Mouse (Mus musculus) heart, embryonic 13.5 days (tissue): ENCODE results near the gene Fam111a. TPM values are rescaled to one million over a fixed set of nuclear protein-coding genes. Genes with fewer than 3 reads are reported as not detected.

Source experiments
- ATAC-seq: fragments of 200-750 bp; cut with Nextera tagmentation; 2 replicates; pipeline ENCODE4 v1.8.0; 2017; ENCODE audit warnings: moderate TSS enrichment; ENCODE audit not compliant: insufficient number of reproducible peaks, low FRiP score, low TSS enrichment; ENCODE audit errors: extremely low read depth
- H3K27ac ChIP-seq: fragments of 300-500 bp; sonication (generic); replicated peaks from 2 replicates; pipeline ENCODE4 v1.5.1; 2015; ENCODE audit warnings: moderate library complexity, mild to moderate bottlenecking, inconsistent platforms
- H3K27me3 ChIP-seq: fragments of 300-500 bp; sonication (generic); replicated peaks from 2 replicates; pipeline ENCODE4 v1.6.1; 2015; ENCODE audit warnings: mild to moderate bottlenecking, inconsistent platforms
- H3K36me3 ChIP-seq: fragments of 300-500 bp; sonication (generic); 2 replicates; pipeline ENCODE4 v1.6.1; 2015; ENCODE audit warnings: mild to moderate bottlenecking, inconsistent platforms
- H3K4me1 ChIP-seq: fragments of 300-500 bp; sonication (generic); 2 replicates; pipeline ENCODE4 v1.6.1; 2015; ENCODE audit warnings: inconsistent platforms
- H3K4me2 ChIP-seq: fragments of 300-500 bp; sonication (generic); 2 replicates; pipeline ENCODE4 v1.6.1; 2015; ENCODE audit warnings: inconsistent platforms, mild to moderate bottlenecking, moderate library complexity
- H3K4me3 ChIP-seq: fragments of 300-500 bp; sonication (generic); 2 replicates; pipeline ENCODE4 v1.5.1; 2015; ENCODE audit warnings: moderate library complexity, mild to moderate bottlenecking, inconsistent platforms
- H3K9ac ChIP-seq: fragments of 300-500 bp; sonication (generic); 2 replicates; pipeline ENCODE4 v1.6.1; 2015; ENCODE audit warnings: inconsistent platforms, mild to moderate bottlenecking, moderate library complexity
- H3K9me3 ChIP-seq: fragments of 300-500 bp; sonication (generic); 2 replicates; pipeline ENCODE4 v1.6.1; 2016; ENCODE audit warnings: inconsistent platforms
- WGBS: fragments of 180-500 bp; shearing (Covaris S2); methylation state at CpG from one replicate; pipeline ENCODE4 v1.1.7; 2015; ENCODE audit warnings: mixed read lengths; 5-methylcytosine and 5-hydroxymethylcytosine counted together
- polyA plus RNA-seq: library from polyadenylated mRNA; unstranded; fragments of >200 nt; fragmentation: Nextera tagmentation; extraction: Ambion mirVana; gene quantifications from 2 replicates; pipeline ENCODE4 v1.2.1, GENCODE M21; 2015

The Fam111a gene
- polyA plus RNA-seq, 1 experiment from 2014 or later: 16.9 TPM

- Histone ChIP-seq H3K4me3 (peak overlapping the region; percentile 76), H3K9ac (no peak overlapping the region)
- ATAC-seq: no peak
These were observed 49.6 kb downstream of the Fam111a start for GRCm38 (mm10) chr19:12595135-12595529.

GRCm38 (mm10) chr19:12595530-12596289 is 50.2 kb downstream of the Fam111a start:
- no peak overlapping the region; the same call in 1 of the 2 replicates for H3K27ac ChIP-seq
- H3K4me1 ChIP-seq: peaks cover 8% of the 10 kb centered on the region
- H3K27me3 ChIP-seq: peaks cover 12% of the 10 kb centered on the region
- H3K9me3 ChIP-seq: no peaks in the 10 kb centered on the region
- peak overlapping the region; percentile 82 for H3K9ac ChIP-seq
- peak; percentile 65; the same call in 1 of the 2 replicates for ATAC-seq
- H3K36me3 ChIP-seq: no peaks in the 10 kb centered on the region
- H3K4me3 ChIP-seq: peak overlapping the region; percentile 76
- WGBS: under 1% methylated on average over 49 of the region's 49 CpGs
- peak overlapping the region; percentile 98 for H3K4me2 ChIP-seq

More at GRCm38 (mm10) chr19:12595135-12595529, 49.6 kb downstream of the Fam111a start:
- Histone ChIP-seq H3K27ac (no peak overlapping the region), H3K4me1 (peaks cover 8% of the 10 kb centered on the region), H3K36me3 (no peaks in the 10 kb centered on the region), H3K9me3 (no peaks in the 10 kb centered on the region), H3K27me3 (peaks cover 12% of the 10 kb centered on the region), H3K4me2 (peak overlapping the region; percentile 98)
- 32% methylated on average over 2 of the region's 2 CpGs for WGBS

GRCm38 (mm10) chr19:12596290-12597072 is 50.9 kb downstream of the Fam111a start:
- Histone ChIP-seq H3K4me3 (peak overlapping the region; percentile 76), H3K36me3 (no peaks in the 10 kb centered on the region), H3K27me3 (peaks cover 12% of the 10 kb centered on the region), H3K9ac (peak overlapping the region; percentile 82), H3K4me2 (peak overlapping the region; percentile 98), H3K27ac (no peak overlapping the region; the same call in 1 of the 2 replicates), H3K9me3 (no peaks in the 10 kb centered on the region), H3K4me1 (peaks cover 8% of the 10 kb centered on the region)
- ATAC-seq: peak; percentile 32; the same call in 1 of the 2 replicates
- WGBS: 15% methylated on average over 23 of the region's 23 CpGs

GRCm38 (mm10) chr19:12597073-12597405 is 51.5 kb downstream of the Fam111a start:
- H3K4me1 ChIP-seq: peaks cover 8% of the 10 kb centered on the region
- WGBS: 51% methylated on average over 3 of the region's 3 CpGs
- H3K4me2 ChIP-seq: peak overlapping the region; percentile 98
- H3K27ac ChIP-seq: no peak overlapping the region
- H3K9ac ChIP-seq: no peak overlapping the region
- H3K4me3 ChIP-seq: no peak overlapping the region
- H3K36me3 ChIP-seq: no peaks in the 10 kb centered on the region
- peaks cover 12% of the 10 kb centered on the region for H3K27me3 ChIP-seq
- H3K9me3 ChIP-seq: no peaks in the 10 kb centered on the region
- no peak for ATAC-seq

DNA sequence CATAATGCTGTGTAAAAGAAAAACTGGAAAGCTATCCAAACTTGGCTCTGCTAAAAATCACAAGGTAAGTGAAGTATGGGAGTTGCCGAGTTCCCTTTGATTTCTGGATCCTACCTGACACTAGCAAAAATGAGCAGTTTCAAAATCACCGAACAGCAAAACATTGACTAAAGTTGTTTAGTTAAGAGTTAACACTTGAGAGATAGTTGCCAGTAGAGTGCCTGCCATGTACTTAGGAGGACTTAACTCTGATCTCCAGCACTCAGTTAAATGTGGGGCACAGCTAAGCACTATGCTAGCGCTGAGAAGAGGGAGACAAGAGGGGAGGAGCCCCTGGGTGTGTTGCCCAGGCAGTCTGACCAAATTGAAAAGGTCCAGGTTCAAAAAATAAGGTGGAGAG is 53.1 kb downstream of the Fam111a start:
- Histone ChIP-seq H3K4me2 (no peak overlapping the region), H3K4me1 (peaks cover 8% of the 10 kb centered on the region), H3K27ac (no peak overlapping the region), H3K9ac (no peak overlapping the region), H3K9me3 (no peaks in the 10 kb centered on the region), H3K4me3 (no peak overlapping the region), H3K36me3 (no peaks in the 10 kb centered on the region), H3K27me3 (peaks cover 12% of the 10 kb centered on the region)
- 50% methylated on average over 3 of the region's 3 CpGs for WGBS
- ATAC-seq: no peak

GRCm38 (mm10) chr19:12599674-12600073 is 54.1 kb downstream of the Fam111a start, which contains the start of gene Gm4952:
Gene Gm4952 (plus strand): TSS chr19:12599974.
- WGBS: 33% methylated on average over 1 of the region's 1 CpGs
- Histone ChIP-seq H3K27ac (no peak within 1 kb of the TSS), H3K9me3 (no peaks in the 10 kb centered on the region), H3K36me3 (no peaks in the 10 kb centered on the region), H3K4me3 (no peak within 1 kb of the TSS), H3K4me1 (peaks cover 8% of the 10 kb centered on the region), H3K27me3 (peaks cover 12% of the 10 kb centered on the region), H3K9ac (no peak within 1 kb of the TSS), H3K4me2 (no peak within 1 kb of the TSS)
- ATAC-seq: no peak

DNA sequence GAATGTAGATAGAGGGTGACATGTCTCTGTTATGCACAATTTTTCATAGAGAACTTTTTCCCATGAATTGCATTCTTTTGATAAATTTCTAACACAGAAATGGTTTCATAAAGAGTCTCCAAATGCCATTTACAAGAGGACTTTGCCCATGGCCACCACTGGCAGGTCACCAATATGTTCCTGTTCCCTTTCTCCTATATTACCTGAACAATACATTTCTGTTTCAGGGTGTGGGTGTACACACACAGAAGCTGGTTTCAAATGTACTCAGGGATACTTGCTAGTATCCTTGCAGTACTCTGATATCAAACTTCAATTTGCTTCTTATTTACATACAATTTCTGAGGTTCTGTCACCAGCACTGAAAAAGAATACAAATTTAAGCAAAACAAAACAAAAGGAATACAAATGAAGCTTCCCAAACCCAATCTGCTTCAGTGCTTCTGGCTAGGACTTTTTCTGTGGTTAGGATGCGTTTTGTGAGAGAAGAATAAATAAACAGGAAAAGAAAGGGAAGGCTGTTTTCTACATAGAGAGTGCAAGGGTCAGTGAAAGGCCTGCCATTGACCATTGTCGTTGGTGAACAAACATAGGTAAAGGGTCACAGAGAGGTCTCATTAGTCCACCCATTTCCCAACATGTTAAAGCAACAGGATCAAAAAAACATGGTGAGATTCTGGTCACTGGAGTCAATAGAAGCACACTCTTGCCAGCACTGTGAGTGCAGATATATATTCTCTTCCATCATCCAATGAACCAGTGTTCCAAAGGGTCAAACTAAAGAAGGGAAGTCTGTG is 55.3 kb downstream of the Fam111a start:
- Histone ChIP-seq H3K4me1 (peaks cover 8% of the 10 kb centered on the region), H3K36me3 (no peaks in the 10 kb centered on the region), H3K4me3 (no peak overlapping the region), H3K9ac (no peak overlapping the region), H3K4me2 (no peak overlapping the region), H3K27me3 (peaks cover 12% of the 10 kb centered on the region), H3K27ac (no peak overlapping the region), H3K9me3 (no peaks in the 10 kb centered on the region)
- ATAC-seq: no peak
- WGBS: 38% methylated on average over 2 of the region's 2 CpGs

DNA sequence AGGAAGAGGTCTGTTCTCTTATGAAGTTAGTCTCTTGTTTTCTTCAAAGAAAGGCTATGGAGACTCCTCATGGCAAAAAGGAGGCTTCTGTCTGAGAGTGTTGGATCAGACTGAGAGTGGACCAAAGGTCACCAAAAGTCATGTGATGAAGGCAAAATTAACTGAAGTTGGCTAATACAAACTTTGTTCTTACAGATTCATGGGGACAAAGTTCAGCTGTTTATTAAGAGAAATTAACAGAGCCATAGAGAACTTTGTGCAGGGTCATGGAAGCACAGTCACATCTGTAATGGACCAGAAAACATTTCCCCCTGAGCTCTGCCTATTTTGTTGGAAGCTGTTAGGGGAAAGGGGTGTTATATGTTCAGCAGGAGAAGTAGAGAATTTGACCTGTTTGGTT is 62.8 kb downstream of the Fam111a start:
- Histone ChIP-seq H3K4me1 (no peaks in the 10 kb centered on the region), H3K36me3 (no peaks in the 10 kb centered on the region), H3K27me3 (no peaks in the 10 kb centered on the region), H3K27ac (no peak overlapping the region), H3K9ac (no peak overlapping the region), H3K9me3 (no peaks in the 10 kb centered on the region), H3K4me3 (no peak overlapping the region), H3K4me2 (no peak overlapping the region)
- no peak for ATAC-seq

- Histone ChIP-seq H3K27me3 (no peaks in the 10 kb centered on the region), H3K27ac (no peak overlapping the region), H3K9ac (no peak overlapping the region), H3K4me3 (no peak overlapping the region), H3K36me3 (no peaks in the 10 kb centered on the region), H3K9me3 (no peaks in the 10 kb centered on the region), H3K4me2 (no peak overlapping the region), H3K4me1 (no peaks in the 10 kb centered on the region)
- no peak for ATAC-seq
- 58% methylated on average over 1 of the region's 1 CpGs for WGBS
These were observed 68.1 kb downstream of the Fam111a start for GRCm38 (mm10) chr19:12613646-12614045.

- Histone ChIP-seq H3K27ac (no peak within 1 kb of the TSS), H3K9me3 (no peaks in the 10 kb centered on the region), H3K9ac (no peak within 1 kb of the TSS), H3K4me3 (no peak within 1 kb of the TSS), H3K4me2 (no peak within 1 kb of the TSS), H3K27me3 (no peaks in the 10 kb centered on the region), H3K4me1 (no peaks in the 10 kb centered on the region), H3K36me3 (no peaks in the 10 kb centered on the region)
- no peak for ATAC-seq
- WGBS: 61% methylated on average over 4 of the region's 4 CpGs
These were observed 87.6 kb downstream of the Fam111a start, which contains the start of gene Glyat for GRCm38 (mm10) chr19:12633176-12633575. Gene Glyat (plus strand): TSS chr19:12633308.

- H3K4me3 ChIP-seq: no peak overlapping the region
- H3K4me1 ChIP-seq: no peaks in the 10 kb centered on the region
- no peak overlapping the region for H3K9ac ChIP-seq
- no peaks in the 10 kb centered on the region for H3K27me3 ChIP-seq
- H3K4me2 ChIP-seq: no peak overlapping the region
- WGBS: 75% methylated on average over 3 of the region's 3 CpGs
- no peaks in the 10 kb centered on the region for H3K9me3 ChIP-seq
- ATAC-seq: no peak
- no peak overlapping the region for H3K27ac ChIP-seq
- no peaks in the 10 kb centered on the region for H3K36me3 ChIP-seq
These were observed 88.7 kb downstream of the Fam111a start for GRCm38 (mm10) chr19:12634259-12634658.
